Mouse (Mus musculus) kidney, postnatal 0 days (tissue): ENCODE results near the gene Vtcn1. TPM values are rescaled to one million over a fixed set of nuclear protein-coding genes. Genes with fewer than 3 reads are reported as not detected.

Experiments
- ATAC-seq: fragments of 200-750 bp; cut with Nextera tagmentation; replicated peaks from 2 replicates; pipeline ENCODE4 v1.8.0; 2017; ENCODE audit warnings: low read depth, moderate number of reproducible peaks, moderate TSS enrichment, moderate library complexity; ENCODE audit not compliant: low FRiP score
- DNase-seq: peaks from one replicate; pipeline ENCODE4 v3.0.0-alpha.2; 2016; ENCODE audit warnings: low spot score
- H3K27ac ChIP-seq: fragments of 300-500 bp; sonication (generic); 2 replicates; pipeline ENCODE4 v1.5.1; 2014; ENCODE audit warnings: mild to moderate bottlenecking
- H3K27me3 ChIP-seq: fragments of 300-500 bp; sonication (generic); 2 replicates; pipeline ENCODE4 v1.6.1; 2014; ENCODE audit warnings: low read length, mixed read lengths; ENCODE audit not compliant: insufficient read depth
- H3K36me3 ChIP-seq: fragments of 300-500 bp; sonication (generic); 2 replicates; pipeline ENCODE4 v1.6.1; 2014; ENCODE audit warnings: low read length, mixed read lengths; ENCODE audit not compliant: insufficient read depth
- H3K4me1 ChIP-seq: fragments of 300-500 bp; sonication (generic); replicated peaks from 2 replicates; pipeline ENCODE4 v1.6.1; 2014; ENCODE audit warnings: antibody characterized with exemption, low read length, mixed read lengths; ENCODE audit not compliant: insufficient read depth
- H3K4me2 ChIP-seq: fragments of 300-500 bp; sonication (generic); 2 replicates; pipeline ENCODE4 v1.6.1; 2014; ENCODE audit warnings: mild to moderate bottlenecking, low read length, moderate library complexity, mixed read lengths
- H3K4me3 ChIP-seq: fragments of 300-500 bp; sonication (generic); replicated peaks from 2 replicates; pipeline ENCODE4 v1.5.1; 2014; ENCODE audit warnings: low read depth, low read length
- H3K9ac ChIP-seq: fragments of 300-500 bp; sonication (generic); 2 replicates; pipeline ENCODE4 v1.6.1; 2014; ENCODE audit warnings: low read depth, low read length
- H3K9me3 ChIP-seq: fragments of 300-500 bp; sonication (generic); replicated peaks from 2 replicates; pipeline ENCODE4 v1.6.1; 2016; ENCODE audit warnings: low read length, inconsistent platforms, mixed read lengths
- CTCF ChIP-seq: IDR thresholded peaks from 2 replicates; pipeline ENCODE4 v1.5.1; 2016; ENCODE audit warnings: antibody characterized with exemption, low read depth, mild to moderate bottlenecking, moderate library complexity
- WGBS: fragments of 180-500 bp; shearing (Covaris S2); extraction: QIAGEN DNeasy Blood & Tissue Kit; methylation state at CpG from one replicate; pipeline ENCODE4 v1.1.7; 2014; 5-methylcytosine and 5-hydroxymethylcytosine counted together
- polyA plus RNA-seq: library from polyadenylated mRNA; unstranded; fragments of >200 nt; fragmentation: Nextera tagmentation; extraction: Ambion mirVana; gene quantifications from 2 replicates; pipeline ENCODE4 v1.2.1, GENCODE M21; 2015

Vtcn1 gene
- polyA plus RNA-seq, 1 experiment from 2014 or later = 0.55 TPM

- Histone ChIP-seq H3K9me3 (no peaks in the 10 kb centered on the region), H3K4me1 (0 out of 2 replicates have a peak, but pooled peaks cover 4% of the 10 kb centered on the region), H3K36me3 (no peaks in the 10 kb centered on the region), H3K4me3 (no peak overlapping the region), H3K4me2 (no peak overlapping the region), H3K27me3 (no peaks in the 10 kb centered on the region), H3K9ac (no peak overlapping the region), H3K27ac (peak overlapping the region; percentile 8; the same call in 1 of the 2 replicates)
- ATAC-seq (no peak), DNase-seq (peak; percentile 29)
- 50% methylated on average over 5 of the region's 5 CpGs for WGBS
- TF ChIP-seq CTCF = no peak
These were observed 85.4 kb downstream of the Vtcn1 start for GRCm38 (mm10) chr3:100910621-100911020.

GRCm38 (mm10) chr3:100911026-100911425, 85.8 kb downstream of the Vtcn1 start:
- no peaks in the 10 kb centered on the region for H3K27me3 ChIP-seq
- WGBS = 64% methylated on average over 9 of the region's 9 CpGs
- no peaks in the 10 kb centered on the region for H3K36me3 ChIP-seq
- H3K9me3 ChIP-seq = no peaks in the 10 kb centered on the region
- no peak overlapping the region for H3K4me2 ChIP-seq
- H3K4me1 ChIP-seq = 0 out of 2 replicates have a peak, but pooled peaks cover 4% of the 10 kb centered on the region
- H3K4me3 ChIP-seq = no peak overlapping the region
- ATAC-seq (no peak), DNase-seq (no peak)
- TF ChIP-seq CTCF = no peak
- no peak overlapping the region for H3K9ac ChIP-seq
- H3K27ac ChIP-seq = peak overlapping the region; percentile 8; the same call in 1 of the 2 replicates

DNA sequence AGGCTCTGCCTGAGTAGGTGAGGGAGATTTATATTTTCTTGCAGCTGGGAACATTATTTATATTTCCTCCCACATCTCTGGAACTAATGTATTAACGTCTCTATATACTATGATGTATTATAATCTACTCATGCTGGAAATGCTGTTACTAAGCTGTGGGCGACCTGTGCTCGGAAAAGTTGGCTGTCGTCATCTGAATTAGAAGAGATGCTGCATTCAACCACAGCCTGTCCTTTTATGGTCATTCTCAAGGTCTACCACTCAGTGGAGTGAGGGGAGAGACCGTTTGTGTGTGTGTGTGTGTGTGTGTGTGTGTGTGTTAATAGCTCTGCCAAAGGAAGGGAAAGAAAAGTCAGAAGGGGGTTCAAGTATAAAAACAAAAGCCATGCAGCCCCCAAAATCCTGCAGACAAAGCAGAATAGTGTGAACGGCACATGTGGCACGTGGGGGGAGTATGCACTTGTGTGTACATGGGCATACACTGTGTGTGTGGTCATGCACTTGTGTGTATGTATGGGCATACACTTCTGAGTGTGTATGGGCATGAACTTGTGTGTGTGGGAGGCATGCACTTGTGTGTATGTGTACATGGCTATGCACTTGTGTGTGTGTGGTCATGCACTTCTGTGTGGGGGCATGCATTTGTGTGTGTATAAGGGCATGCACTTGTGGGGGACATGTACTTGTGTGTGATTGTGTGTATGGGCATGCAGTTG, 86.4 kb downstream of the Vtcn1 start:
- peak; percentile 57 for DNase-seq
- no peak for ATAC-seq
- Histone ChIP-seq H3K36me3 (no peaks in the 10 kb centered on the region), H3K27ac (no peak overlapping the region), H3K4me3 (no peak overlapping the region), H3K4me1 (0 out of 2 replicates have a peak, but pooled peaks cover 4% of the 10 kb centered on the region), H3K4me2 (no peak overlapping the region), H3K9me3 (no peaks in the 10 kb centered on the region), H3K27me3 (no peaks in the 10 kb centered on the region), H3K9ac (no peak overlapping the region)
- no peak for TF ChIP-seq CTCF
- WGBS = 47% methylated on average over 7 of the region's 7 CpGs

- ATAC-seq (no peak), DNase-seq (peak; percentile 90)
- WGBS = 17% methylated on average over 7 of the region's 7 CpGs
- H3K9ac ChIP-seq = no peak overlapping the region
- TF ChIP-seq CTCF = peak; percentile 75
- no peak overlapping the region for H3K4me3 ChIP-seq
- no peaks in the 10 kb centered on the region for H3K27me3 ChIP-seq
- no peaks in the 10 kb centered on the region for H3K36me3 ChIP-seq
- no peak overlapping the region for H3K27ac ChIP-seq
- H3K4me2 ChIP-seq = no peak overlapping the region
- H3K9me3 ChIP-seq = no peaks in the 10 kb centered on the region
- H3K4me1 ChIP-seq = no peaks in the 10 kb centered on the region; the same call in 1 of the 2 replicates
These were observed 91.6 kb downstream of the Vtcn1 start for GRCm38 (mm10) chr3:100916844-100917243.

- ATAC-seq (no peak), DNase-seq (no peak)
- Histone ChIP-seq H3K36me3 (no peaks in the 10 kb centered on the region), H3K4me2 (no peak overlapping the region), H3K9me3 (no peaks in the 10 kb centered on the region), H3K9ac (no peak overlapping the region), H3K4me3 (no peak overlapping the region), H3K4me1 (peaks cover 10% of the 10 kb centered on the region), H3K27me3 (no peaks in the 10 kb centered on the region), H3K27ac (no peak overlapping the region)
- no peak for TF ChIP-seq CTCF
- 85% methylated on average over 9 of the region's 9 CpGs for WGBS
These were observed 95.4 kb downstream of the Vtcn1 start for GRCm38 (mm10) chr3:100920611-100921140.

DNA sequence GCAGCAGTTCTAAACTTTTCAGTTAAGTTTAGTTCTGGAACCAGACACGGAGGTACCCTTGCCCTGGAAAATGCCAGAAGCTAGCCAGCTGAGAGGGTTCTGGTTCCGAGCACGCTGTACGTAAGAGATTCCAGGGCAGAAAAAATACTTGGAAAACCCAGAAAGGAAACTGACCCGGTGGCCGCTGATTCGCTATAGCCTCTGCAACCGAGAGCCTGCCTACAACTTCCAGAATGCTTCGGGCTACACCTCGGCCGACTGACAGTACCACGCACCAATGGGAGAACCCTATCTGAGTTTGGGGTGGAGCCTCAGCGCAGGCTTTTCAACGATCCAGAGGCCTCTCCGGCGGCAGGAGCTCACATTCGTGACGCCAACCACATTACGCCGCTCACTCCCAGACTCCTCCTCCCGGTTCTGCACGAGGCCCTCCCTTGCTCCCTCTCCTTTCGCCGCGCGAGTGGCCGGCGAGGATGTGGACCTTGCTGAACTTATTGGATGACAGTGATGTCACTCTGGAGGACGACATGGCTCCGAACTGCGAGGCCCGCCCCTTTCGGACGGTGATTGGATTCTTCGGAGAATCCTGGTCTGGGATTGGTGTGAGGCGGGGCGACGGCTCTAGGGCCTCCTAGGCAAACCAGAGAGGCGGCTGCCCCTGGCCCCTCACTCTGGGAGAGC, 96.7 kb downstream of the Vtcn1 start, which contains the start of gene Trim45:
Gene Trim45 (plus strand): TSS at position 378 of the 681 bp plus-strand sequence.
- TF ChIP-seq CTCF = no peak; the same call in 1 of the 2 replicates
- H3K27ac ChIP-seq = peak within 1 kb of the TSS; percentile 65
- peak within 1 kb of the TSS; percentile 71 for H3K9ac ChIP-seq
- under 1% methylated on average over 39 of the region's 39 CpGs for WGBS
- no peaks in the 10 kb centered on the region for H3K27me3 ChIP-seq
- ATAC-seq = peak; percentile 99
- DNase-seq = peak; percentile 100
- peaks cover 10% of the 10 kb centered on the region for H3K4me1 ChIP-seq
- peak within 1 kb of the TSS; percentile 61 for H3K4me2 ChIP-seq
- no peaks in the 10 kb centered on the region for H3K36me3 ChIP-seq
- H3K4me3 ChIP-seq = peak within 1 kb of the TSS; percentile 51
- no peaks in the 10 kb centered on the region for H3K9me3 ChIP-seq
